Mouse (Mus musculus) liver, embryonic 14.5 days (tissue): Measurements from ENCODE around the gene Plekhb1.

Experiments
- CTCF ChIP-seq: IDR thresholded peaks from 2 replicates; pipeline ENCODE4 v1.5.1; 2016; ENCODE audit warnings: antibody characterized with exemption, low read depth, control low read depth
- EP300 ChIP-seq: IDR thresholded peaks from 2 replicates; pipeline ENCODE4 v1.6.1; 2016; ENCODE audit warnings: antibody characterized with exemption, low read depth

DNA sequence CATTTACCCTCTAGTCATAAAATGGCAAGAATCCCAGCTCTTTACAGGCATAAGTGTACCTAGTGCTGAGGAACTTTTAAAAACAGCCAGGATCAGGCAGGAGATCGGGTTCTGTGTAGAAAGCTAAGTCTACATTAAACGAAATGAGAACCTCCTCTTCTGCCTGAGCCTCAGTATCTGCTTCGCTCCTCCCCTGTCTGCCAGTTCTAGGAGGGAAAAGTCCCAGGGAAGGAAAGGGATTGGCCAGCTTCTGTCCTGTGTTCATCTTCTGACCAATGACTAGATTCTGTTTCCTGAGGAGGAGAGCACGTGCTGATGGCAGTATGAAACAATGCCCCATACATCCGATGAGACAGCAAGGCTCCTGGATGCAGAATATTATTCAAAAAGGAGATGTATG lies 18.9 kb upstream of the Plekhb1 start:
- TF ChIP-seq CTCF = no peak
- no peak for TF ChIP-seq EP300
